8 mouse cellular contexts compared by ENCODE assay signal in the genomic region with DNA sequence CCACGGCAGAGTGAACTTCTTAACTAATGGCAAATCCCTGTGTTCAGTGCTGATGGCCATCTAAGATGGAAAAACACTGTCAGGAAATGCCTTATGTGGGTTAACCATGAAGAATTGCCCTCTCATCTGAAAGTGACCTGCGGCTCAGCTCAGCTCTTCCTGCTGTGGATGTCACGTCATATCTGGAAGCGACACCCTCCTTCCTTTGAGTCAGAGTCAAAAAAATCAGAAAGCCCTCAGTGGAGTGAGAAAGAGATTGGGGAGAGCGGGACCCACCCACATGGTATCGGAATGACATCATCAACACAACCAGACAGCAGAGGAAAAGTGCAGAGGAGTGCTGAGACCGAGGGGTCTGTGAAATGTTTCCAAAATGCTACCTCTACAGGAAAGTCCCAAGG. TPM values are rescaled to one million over a fixed set of nuclear protein-coding genes. Genes with fewer than 3 reads are reported as not detected.
A peak's percentile ranks its signal among the peaks of the same experiment; 100 is the strongest.
DNase-seq lines count a peak whose midpoint lies in the region; ATAC-seq and TF ChIP-seq lines count a peak whose summit lies in the region.

No protein-coding gene starts in this region.

- H3K4me2 ChIP-seq in heart, embryonic 15.5 days, result peak overlapping the region; percentile 49; the same call in 1 of the 2 replicates
- H3K4me2 ChIP-seq in stomach, postnatal 0 days (replicated peaks; ENCODE audit: low read depth), result no peak overlapping the region

- 0 out of 2 replicates have a peak overlapping the region, but pooled peaks have one; percentile 36 for H3K4me3 ChIP-seq in embryonic facial prominence, embryonic 10.5 days
- H3K4me3 ChIP-seq in heart, embryonic 15.5 days, result no peak overlapping the region
- H3K4me3 ChIP-seq in stomach, postnatal 0 days (ENCODE audit: low read depth, low read length), result no peak overlapping the region

- no peak overlapping the region for H3K9ac ChIP-seq in heart, embryonic 15.5 days
- no peak overlapping the region for H3K9ac ChIP-seq in stomach, postnatal 0 days (ENCODE audit: low read length)

- intact Hi-C loops in left cerebral cortex, postnatal 14 days (cut with DNase I), result loop anchor here (2.0 to 5.0 kb wide), 2 partner anchors 83 to 106 kb away; a partner anchor contains a TSS

- no peak for TF ChIP-seq EP300 in stomach, postnatal 0 days (optimal IDR thresholded peaks at IDR 0.05)

- ATAC-seq in heart, embryonic 15.5 days (replicated peaks; ENCODE audit: insufficient number of reproducible peaks, insufficient read depth, low FRiP score, low read depth), result no peak
- ATAC-seq in stomach, postnatal 0 days (ENCODE audit: low FRiP score, low TSS enrichment), result 0 out of 2 replicates have a peak, but pooled peaks have one; percentile 33
- ATAC-seq in cerebellum, adult (ENCODE audit: insufficient number of reproducible peaks, low FRiP score, low TSS enrichment), result no peak

- DNase-seq in kidney, adult 11 months, result peak; percentile 45
- no peak for DNase-seq in kidney, adult 18-20 months
- peak; percentile 16 for DNase-seq in embryonic facial prominence, embryonic 10.5 days (ENCODE audit: low spot score)
- DNase-seq in left cerebral cortex, postnatal 14 days (ENCODE audit: low spot score in 2 of 2), result peak; percentile 41 to 65
- no peak for DNase-seq in stomach, postnatal 0 days (ENCODE audit: low spot score)
- DNase-seq in lung, postnatal 4 days, result no peak

- TF ChIP-seq CTCF in stomach, postnatal 0 days (IDR thresholded peaks at IDR 0.05; ENCODE audit: low read depth), result no peak

- H3K27ac ChIP-seq in embryonic facial prominence, embryonic 10.5 days (replicated peaks), result no peak overlapping the region
- H3K27ac ChIP-seq in heart, embryonic 15.5 days, result peak overlapping the region; percentile 10; the same call in 1 of the 2 replicates
- no peak overlapping the region for H3K27ac ChIP-seq in stomach, postnatal 0 days (replicated peaks)

- no peaks in the 10 kb centered on the region; the same call in 1 of the 2 replicates for H3K36me3 ChIP-seq in embryonic facial prominence, embryonic 10.5 days (replicated peaks)
- H3K36me3 ChIP-seq in heart, embryonic 15.5 days, result no peaks in the 10 kb centered on the region
- H3K36me3 ChIP-seq in stomach, postnatal 0 days (ENCODE audit: control insufficient read depth, insufficient read depth, low read length), result no peaks in the 10 kb centered on the region

- 53% methylated on average over 7 of the region's 7 CpGs for WGBS in embryonic facial prominence, embryonic 10.5 days
- WGBS in heart, embryonic 15.5 days, result 37% methylated on average over 7 of the region's 7 CpGs
- 47% methylated on average over 7 of the region's 7 CpGs for WGBS in stomach, postnatal 0 days

- H3K4me1 ChIP-seq in embryonic facial prominence, embryonic 10.5 days, result peaks cover 26% of the 10 kb centered on the region
- peaks cover 37% of the 10 kb centered on the region for H3K4me1 ChIP-seq in heart, embryonic 15.5 days (replicated peaks)
- H3K4me1 ChIP-seq in stomach, postnatal 0 days (replicated peaks; ENCODE audit: control insufficient read depth, insufficient read depth), result peaks cover 3% of the 10 kb centered on the region; the same call in 1 of the 2 replicates

- H3K27me3 ChIP-seq in embryonic facial prominence, embryonic 10.5 days (replicated peaks; ENCODE audit: low read depth, poor library complexity, severe bottlenecking), result no peaks in the 10 kb centered on the region
- H3K27me3 ChIP-seq in heart, embryonic 15.5 days, result no peaks in the 10 kb centered on the region
- H3K27me3 ChIP-seq in stomach, postnatal 0 days (ENCODE audit: control insufficient read depth, insufficient read depth, low read length), result no peaks in the 10 kb centered on the region

- H3K9me3 ChIP-seq in embryonic facial prominence, embryonic 10.5 days, result no peaks in the 10 kb centered on the region
- no peaks in the 10 kb centered on the region for H3K9me3 ChIP-seq in heart, embryonic 15.5 days (replicated peaks)
- H3K9me3 ChIP-seq in stomach, postnatal 0 days (ENCODE audit: control insufficient read depth, low read length), result no peaks in the 10 kb centered on the region

RNA-seq across cellular contexts. Expression of a gene that starts 39.3 kb away (rescaled TPM):
- 888 and 890 TPM in 2 replicates for polyA plus RNA-seq in embryonic facial prominence, embryonic 10.5 days (2016; fragmentation: Nextera tagmentation; extraction: Ambion mirVana)
- 252 and 294 TPM in 2 replicates for polyA plus RNA-seq in heart, embryonic 15.5 days (2015; fragmentation: Nextera tagmentation; extraction: Ambion mirVana)
- 100 to 1,000 TPM in 1 of 2 experiments, 10 to 100 TPM in 1; 99.9 to 110 TPM for total RNA-seq in left cerebral cortex, postnatal 14 days (2021)
- 208 and 212 TPM in 2 replicates for polyA plus RNA-seq in stomach, postnatal 0 days (2015; fragmentation: Nextera tagmentation; extraction: Ambion mirVana)

RNA-seq across cellular contexts. Expression of a gene that starts 39.4 kb away (rescaled TPM):
- polyA plus RNA-seq in embryonic facial prominence, embryonic 10.5 days (2016; fragmentation: Nextera tagmentation; extraction: Ambion mirVana), result 0.14 and 0.15 TPM in 2 replicates
- 0.10 TPM in 1 of 2 replicates, not detected in the other for polyA plus RNA-seq in heart, embryonic 15.5 days (2015; fragmentation: Nextera tagmentation; extraction: Ambion mirVana)
- total RNA-seq in left cerebral cortex, postnatal 14 days (2021), result under 1 TPM; 0.29 to 0.32 TPM
- polyA plus RNA-seq in stomach, postnatal 0 days (2015; fragmentation: Nextera tagmentation; extraction: Ambion mirVana), result 0.05 TPM in 2 replicates

RNA-seq across cellular contexts. Expression of a gene that starts 40.6 kb away (rescaled TPM):
- polyA plus RNA-seq in embryonic facial prominence, embryonic 10.5 days (2016; fragmentation: Nextera tagmentation; extraction: Ambion mirVana), result 13.8 and 17.6 TPM in 2 replicates
- 13.0 and 13.4 TPM in 2 replicates for polyA plus RNA-seq in heart, embryonic 15.5 days (2015; fragmentation: Nextera tagmentation; extraction: Ambion mirVana)
- total RNA-seq in left cerebral cortex, postnatal 14 days (2021), result 1 to 10 TPM; 2.1 to 2.5 TPM
- polyA plus RNA-seq in stomach, postnatal 0 days (2015; fragmentation: Nextera tagmentation; extraction: Ambion mirVana), result 31.6 and 34.3 TPM in 2 replicates

RNA-seq across cellular contexts. Expression of a gene that starts 56.4 kb away (rescaled TPM):
- 56.2 and 59.7 TPM in 2 replicates for polyA plus RNA-seq in embryonic facial prominence, embryonic 10.5 days (2016; fragmentation: Nextera tagmentation; extraction: Ambion mirVana)
- polyA plus RNA-seq in heart, embryonic 15.5 days (2015; fragmentation: Nextera tagmentation; extraction: Ambion mirVana), result 24.2 and 26.0 TPM in 2 replicates
- total RNA-seq in left cerebral cortex, postnatal 14 days (2021), result 1 to 10 TPM; 4.6 to 4.9 TPM
- polyA plus RNA-seq in stomach, postnatal 0 days (2015; fragmentation: Nextera tagmentation; extraction: Ambion mirVana), result 15.2 and 17.8 TPM in 2 replicates

Comparison
In these comparisons a context has a peak if more than half of its experiments do, and no peak if none do; other contexts are left out.
1. DNase-seq: peak in kidney, adult 11 months (single experiment), embryonic facial prominence, embryonic 10.5 days (single experiment) and left cerebral cortex, postnatal 14 days (2 of 2); none in kidney, adult 18-20 months (single experiment), stomach, postnatal 0 days (single experiment) and lung, postnatal 4 days (0 of 2).